Mouse (Mus musculus) lung, adult 2 months (tissue): ENCODE data around the gene Clec10a.

Experiments
- CTCF ChIP-seq: fragments of 200-500 bp; IDR thresholded peaks from 2 replicates; pipeline ENCODE4 v1.5.1; 2011; ENCODE audit warnings: mild to moderate bottlenecking, low read length, control low read depth; ENCODE audit not compliant: insufficient read depth
- POLR2A ChIP-seq: fragments of 200-500 bp; IDR thresholded peaks from 2 replicates; pipeline ENCODE4 v1.6.1; 2011; ENCODE audit warnings: low read depth, mild to moderate bottlenecking, control low read depth, low read length, borderline replicate concordance; ENCODE audit errors: extremely low read depth

GRCm38 (mm10) chr11:70162336-70162735 lies 6.3 kb downstream of the Clec10a start:
- TF ChIP-seq CTCF (no peak), POLR2A (no peak)
